Mouse (Mus musculus): ENCODE measurements around the gene Mbnl1. TPM values are rescaled to one million over a fixed set of nuclear protein-coding genes. Genes with fewer than 3 reads are reported as not detected.

The Mbnl1 gene
- polyA plus RNA-seq, 1 experiment from 2014 or later: 70.2 TPM

- DNase-seq (ENCODE audit: low spot score) (no peak), ATAC-seq (replicated peaks; ENCODE audit: low FRiP score, low read depth) (no peak)
- Histone ChIP-seq H3K36me3 (ENCODE audit: insufficient read depth, low read length) (no peaks in the 10 kb centered on the region), H3K27ac (no peak overlapping the region), H3K27me3 (ENCODE audit: insufficient read depth, low read length) (no peaks in the 10 kb centered on the region), H3K4me1 (replicated peaks; ENCODE audit: insufficient read depth, low read length) (0 out of 2 replicates have a peak, but pooled peaks cover 4% of the 10 kb centered on the region), H3K9ac (ENCODE audit: low read depth, low read length) (no peak overlapping the region), H3K4me3 (replicated peaks; ENCODE audit: low read depth, low read length) (no peak overlapping the region), H3K9me3 (replicated peaks; ENCODE audit: low read length) (no peaks in the 10 kb centered on the region), H3K4me2 (ENCODE audit: low read length) (no peak overlapping the region)
- 53% methylated on average over 3 of the region's 3 CpGs for WGBS
- no peak for TF ChIP-seq CTCF (IDR thresholded peaks at IDR 0.05; ENCODE audit: low read depth)
Measured at GRCm38 (mm10) chr3:60582154-60582553, 109.5 kb downstream of the Mbnl1 start.

- TF ChIP-seq CTCF (IDR thresholded peaks at IDR 0.05; ENCODE audit: low read depth): no peak
- Histone ChIP-seq H3K4me1 (replicated peaks; ENCODE audit: insufficient read depth, low read length) (0 out of 2 replicates have a peak, but pooled peaks cover 4% of the 10 kb centered on the region), H3K4me2 (ENCODE audit: low read length) (no peak overlapping the region), H3K36me3 (ENCODE audit: insufficient read depth, low read length) (no peaks in the 10 kb centered on the region), H3K9me3 (replicated peaks; ENCODE audit: low read length) (no peaks in the 10 kb centered on the region), H3K27me3 (ENCODE audit: insufficient read depth, low read length) (no peaks in the 10 kb centered on the region), H3K27ac (0 out of 2 replicates have a peak overlapping the region, but pooled peaks have one; percentile 36), H3K4me3 (replicated peaks; ENCODE audit: low read depth, low read length) (no peak overlapping the region), H3K9ac (ENCODE audit: low read depth, low read length) (no peak overlapping the region)
- WGBS: 69% methylated on average over 1 of the region's 1 CpGs
- ATAC-seq (replicated peaks; ENCODE audit: low FRiP score, low read depth) (no peak), DNase-seq (ENCODE audit: low spot score) (no peak)
Measured at GRCm38 (mm10) chr3:60582620-60583019, 110.0 kb downstream of the Mbnl1 start.

GRCm38 (mm10) chr3:60584704-60585103 is 112.1 kb downstream of the Mbnl1 start:
- no peak for ATAC-seq (replicated peaks; ENCODE audit: low FRiP score, low read depth)
- DNase-seq (ENCODE audit: low spot score): no peak
- 96% methylated on average over 3 of the region's 3 CpGs for WGBS
- H3K4me3 ChIP-seq (replicated peaks; ENCODE audit: low read depth, low read length): no peak overlapping the region
- no peaks in the 10 kb centered on the region for H3K36me3 ChIP-seq (ENCODE audit: insufficient read depth, low read length)
- no peak overlapping the region for H3K4me2 ChIP-seq (ENCODE audit: low read length)
- H3K27me3 ChIP-seq (ENCODE audit: insufficient read depth, low read length): no peaks in the 10 kb centered on the region
- no peaks in the 10 kb centered on the region for H3K9me3 ChIP-seq (replicated peaks; ENCODE audit: low read length)
- TF ChIP-seq CTCF (IDR thresholded peaks at IDR 0.05; ENCODE audit: low read depth): no peak
- 0 out of 2 replicates have a peak, but pooled peaks cover 4% of the 10 kb centered on the region for H3K4me1 ChIP-seq (replicated peaks; ENCODE audit: insufficient read depth, low read length)
- H3K27ac ChIP-seq: no peak overlapping the region
- H3K9ac ChIP-seq (ENCODE audit: low read depth, low read length): no peak overlapping the region

GRCm38 (mm10) chr3:60586046-60586445 is 113.4 kb downstream of the Mbnl1 start:
- 0 out of 2 replicates have a peak, but pooled peaks cover 4% of the 10 kb centered on the region for H3K4me1 ChIP-seq (replicated peaks; ENCODE audit: insufficient read depth, low read length)
- H3K27me3 ChIP-seq (ENCODE audit: insufficient read depth, low read length): no peaks in the 10 kb centered on the region
- H3K4me3 ChIP-seq (replicated peaks; ENCODE audit: low read depth, low read length): no peak overlapping the region
- 82% methylated on average over 3 of the region's 3 CpGs for WGBS
- H3K9me3 ChIP-seq (replicated peaks; ENCODE audit: low read length): no peaks in the 10 kb centered on the region
- ATAC-seq (replicated peaks; ENCODE audit: low FRiP score, low read depth) (no peak), DNase-seq (ENCODE audit: low spot score) (no peak)
- H3K27ac ChIP-seq: no peak overlapping the region
- H3K9ac ChIP-seq (ENCODE audit: low read depth, low read length): no peak overlapping the region
- H3K4me2 ChIP-seq (ENCODE audit: low read length): no peak overlapping the region
- no peaks in the 10 kb centered on the region for H3K36me3 ChIP-seq (ENCODE audit: insufficient read depth, low read length)
- TF ChIP-seq CTCF (IDR thresholded peaks at IDR 0.05; ENCODE audit: low read depth): peak; percentile 43; the same call in 1 of the 2 replicates

GRCm38 (mm10) chr3:60587149-60587548 is 114.5 kb downstream of the Mbnl1 start:
- Histone ChIP-seq H3K36me3 (ENCODE audit: insufficient read depth, low read length) (no peaks in the 10 kb centered on the region), H3K4me3 (replicated peaks; ENCODE audit: low read depth, low read length) (no peak overlapping the region), H3K4me1 (replicated peaks; ENCODE audit: insufficient read depth, low read length) (0 out of 2 replicates have a peak, but pooled peaks cover 4% of the 10 kb centered on the region), H3K9me3 (replicated peaks; ENCODE audit: low read length) (no peaks in the 10 kb centered on the region), H3K27me3 (ENCODE audit: insufficient read depth, low read length) (no peaks in the 10 kb centered on the region), H3K4me2 (ENCODE audit: low read length) (no peak overlapping the region), H3K9ac (ENCODE audit: low read depth, low read length) (no peak overlapping the region), H3K27ac (no peak overlapping the region)
- no peak for ATAC-seq (replicated peaks; ENCODE audit: low FRiP score, low read depth)
- no peak for DNase-seq (ENCODE audit: low spot score)
- WGBS: 49% methylated on average over 4 of the region's 4 CpGs
- TF ChIP-seq CTCF (IDR thresholded peaks at IDR 0.05; ENCODE audit: low read depth): no peak

- no peak for TF ChIP-seq CTCF (IDR thresholded peaks at IDR 0.05; ENCODE audit: low read depth)
- WGBS: 26% methylated on average over 3 of the region's 3 CpGs
- no peak overlapping the region for H3K4me3 ChIP-seq (replicated peaks; ENCODE audit: low read depth, low read length)
- no peaks in the 10 kb centered on the region for H3K27me3 ChIP-seq (ENCODE audit: insufficient read depth, low read length)
- DNase-seq (ENCODE audit: low spot score) (no peak), ATAC-seq (replicated peaks; ENCODE audit: low FRiP score, low read depth) (peak; percentile 63; the same call in 1 of the 2 replicates)
- no peaks in the 10 kb centered on the region for H3K36me3 ChIP-seq (ENCODE audit: insufficient read depth, low read length)
- no peak overlapping the region for H3K27ac ChIP-seq
- no peaks in the 10 kb centered on the region for H3K4me1 ChIP-seq (replicated peaks; ENCODE audit: insufficient read depth, low read length)
- no peak overlapping the region for H3K4me2 ChIP-seq (ENCODE audit: low read length)
- H3K9me3 ChIP-seq (replicated peaks; ENCODE audit: low read length): no peaks in the 10 kb centered on the region
- H3K9ac ChIP-seq (ENCODE audit: low read depth, low read length): no peak overlapping the region
Measured at GRCm38 (mm10) chr3:60589361-60589760, 116.7 kb downstream of the Mbnl1 start.

GRCm38 (mm10) chr3:60595606-60596005 is 123.0 kb downstream of the Mbnl1 start:
- Histone ChIP-seq H3K9me3 (replicated peaks; ENCODE audit: low read length) (no peaks in the 10 kb centered on the region), H3K36me3 (ENCODE audit: insufficient read depth, low read length) (no peaks in the 10 kb centered on the region), H3K4me3 (replicated peaks; ENCODE audit: low read depth, low read length) (no peak overlapping the region), H3K27me3 (ENCODE audit: insufficient read depth, low read length) (no peaks in the 10 kb centered on the region), H3K4me2 (ENCODE audit: low read length) (no peak overlapping the region), H3K27ac (no peak overlapping the region), H3K4me1 (replicated peaks; ENCODE audit: insufficient read depth, low read length) (no peaks in the 10 kb centered on the region), H3K9ac (ENCODE audit: low read depth, low read length) (no peak overlapping the region)
- WGBS: 84% methylated on average over 10 of the region's 10 CpGs
- no peak for DNase-seq (ENCODE audit: low spot score)
- ATAC-seq (replicated peaks; ENCODE audit: low FRiP score, low read depth): no peak
- no peak for TF ChIP-seq CTCF (IDR thresholded peaks at IDR 0.05; ENCODE audit: low read depth)
